Mouse (Mus musculus) midbrain, embryonic 12.5 days (tissue): ENCODE data around the gene Gm17677. TPM values are rescaled to one million over a fixed set of nuclear protein-coding genes. Genes with fewer than 3 reads are reported as not detected.

Experiments
- ATAC-seq: fragments of 200-750 bp; cut with Nextera tagmentation; 2 replicates; pipeline ENCODE4 v1.8.0; 2017; ENCODE audit warnings: low read depth, moderate TSS enrichment, moderate library complexity; ENCODE audit not compliant: low FRiP score
- H3K27ac ChIP-seq: fragments of 300-500 bp; sonication (generic); replicated peaks from 2 replicates; pipeline ENCODE4 v1.5.1; 2016; ENCODE audit warnings: mild to moderate bottlenecking
- H3K27me3 ChIP-seq: fragments of 300-500 bp; sonication (generic); 2 replicates; pipeline ENCODE4 v1.6.1; 2016; ENCODE audit warnings: mild to moderate bottlenecking
- H3K36me3 ChIP-seq: fragments of 300-500 bp; sonication (generic); 2 replicates; pipeline ENCODE4 v1.6.1; 2016
- H3K4me1 ChIP-seq: fragments of 300-500 bp; sonication (generic); 2 replicates; pipeline ENCODE4 v1.6.1; 2016
- H3K4me2 ChIP-seq: fragments of 300-500 bp; sonication (generic); replicated peaks from 2 replicates; pipeline ENCODE4 v1.6.1; 2016; ENCODE audit warnings: mild to moderate bottlenecking, moderate library complexity
- H3K4me3 ChIP-seq: fragments of 300-500 bp; sonication (generic); 2 replicates; pipeline ENCODE4 v1.5.1; 2016; ENCODE audit warnings: mild to moderate bottlenecking
- H3K9ac ChIP-seq: fragments of 300-500 bp; sonication (generic); replicated peaks from 2 replicates; pipeline ENCODE4 v1.6.1; 2016; ENCODE audit warnings: mild to moderate bottlenecking, moderate library complexity
- H3K9me3 ChIP-seq: fragments of 300-500 bp; sonication (generic); 2 replicates; pipeline ENCODE4 v1.6.1; 2016; ENCODE audit warnings: mild to moderate bottlenecking
- WGBS: fragments of 180-500 bp; shearing (Covaris S2); methylation state at CpG from one replicate; pipeline ENCODE4 v1.1.7; 2016; 5-methylcytosine and 5-hydroxymethylcytosine counted together
- polyA plus RNA-seq: library from polyadenylated mRNA; unstranded; fragments of >200 nt; fragmentation: Nextera tagmentation; extraction: Ambion mirVana; gene quantifications from 2 replicates; pipeline ENCODE4 v1.2.1, GENCODE M21; 2016

The Gm17677 gene
- polyA plus RNA-seq: not detected in 2 replicates

DNA sequence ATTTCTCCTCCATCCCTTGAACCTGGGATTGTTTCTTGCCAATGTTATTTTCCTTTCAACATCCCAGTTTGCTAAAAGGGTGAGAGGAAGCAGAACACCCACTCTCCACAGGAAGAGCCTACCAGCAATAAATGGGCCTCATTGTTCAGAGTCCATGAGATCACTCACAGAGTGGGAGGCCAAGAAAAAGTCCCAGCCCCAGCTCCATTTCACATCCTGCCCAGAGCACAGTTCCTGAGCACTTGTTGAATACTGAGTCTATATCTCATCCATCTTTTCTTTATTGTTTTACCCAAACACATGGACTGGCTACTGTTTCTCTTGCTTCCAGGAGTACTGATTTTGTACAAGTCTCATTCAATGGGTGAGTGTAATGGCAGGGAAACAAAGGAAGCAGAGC, at the start of gene Gm17677:
Gene Gm17677, plus strand, starts transcription at position 301 of the 400 bp plus-strand sequence.
- Histone ChIP-seq H3K4me2 (no peak within 1 kb of the TSS), H3K4me1 (no peaks in the 10 kb centered on the region), H3K36me3 (no peaks in the 10 kb centered on the region), H3K27ac (no peak within 1 kb of the TSS), H3K4me3 (no peak within 1 kb of the TSS), H3K9me3 (peaks cover 18% of the 10 kb centered on the region), H3K27me3 (no peaks in the 10 kb centered on the region), H3K9ac (no peak within 1 kb of the TSS)
- no peak for ATAC-seq

DNA sequence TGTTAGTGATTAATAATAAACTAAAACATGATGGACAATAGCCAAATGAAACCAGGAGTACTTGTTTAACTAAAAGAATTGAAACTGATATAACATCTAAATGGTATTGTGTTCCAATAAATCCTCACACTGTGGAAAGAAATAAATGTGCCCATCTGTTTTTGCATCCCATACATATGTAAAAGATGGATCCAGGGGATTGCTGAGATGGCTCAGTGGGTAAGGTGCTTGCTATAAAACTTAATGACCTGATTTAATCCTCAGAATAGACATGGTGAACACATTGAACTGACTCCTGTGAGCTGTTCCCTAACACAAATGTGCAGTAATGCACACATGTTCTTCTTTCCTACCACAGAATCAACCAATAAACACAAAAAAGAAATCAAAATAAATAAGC, 48.9 kb upstream of the Gm17677 start:
- H3K4me2 ChIP-seq: no peak overlapping the region
- no peak for ATAC-seq
- peaks cover 8% of the 10 kb centered on the region; the same call in 1 of the 2 replicates for H3K9me3 ChIP-seq
- H3K27ac ChIP-seq: no peak overlapping the region
- no peaks in the 10 kb centered on the region for H3K27me3 ChIP-seq
- H3K4me3 ChIP-seq: no peak overlapping the region
- H3K36me3 ChIP-seq: no peaks in the 10 kb centered on the region
- H3K9ac ChIP-seq: no peak overlapping the region
- no peaks in the 10 kb centered on the region for H3K4me1 ChIP-seq

DNA sequence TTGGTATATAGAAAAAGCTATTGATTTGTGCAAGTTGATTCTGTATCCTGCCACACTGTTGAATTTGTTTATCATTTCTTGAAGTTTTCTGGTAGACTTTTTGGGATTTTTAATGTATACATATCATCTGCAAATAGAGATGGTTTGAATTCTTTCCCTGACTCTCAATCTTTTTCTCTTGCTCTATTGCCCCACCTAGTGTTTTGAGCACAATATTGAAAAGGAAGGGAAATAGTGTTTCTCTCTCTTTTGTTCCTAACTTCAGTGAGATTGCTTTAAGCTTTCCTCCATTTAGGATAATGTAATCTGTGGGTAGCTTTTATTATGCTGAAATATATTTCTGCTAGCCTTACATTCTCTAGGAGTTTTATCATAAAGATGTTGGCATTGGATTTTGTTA, 33.6 kb upstream of the Gm17677 start:
- peaks cover 5% of the 10 kb centered on the region; the same call in 1 of the 2 replicates for H3K9me3 ChIP-seq
- H3K4me3 ChIP-seq: no peak overlapping the region
- no peak overlapping the region for H3K27ac ChIP-seq
- no peak for ATAC-seq
- H3K4me2 ChIP-seq: no peak overlapping the region
- H3K4me1 ChIP-seq: no peaks in the 10 kb centered on the region
- no peak overlapping the region for H3K9ac ChIP-seq
- H3K36me3 ChIP-seq: no peaks in the 10 kb centered on the region
- no peaks in the 10 kb centered on the region for H3K27me3 ChIP-seq

- H3K36me3 ChIP-seq: no peaks in the 10 kb centered on the region
- no peaks in the 10 kb centered on the region for H3K4me1 ChIP-seq
- peaks cover 7% of the 10 kb centered on the region; the same call in 1 of the 2 replicates for H3K9me3 ChIP-seq
- H3K27ac ChIP-seq: no peak overlapping the region
- no peak overlapping the region for H3K4me2 ChIP-seq
- H3K9ac ChIP-seq: no peak overlapping the region
- no peak for ATAC-seq
- no peaks in the 10 kb centered on the region for H3K27me3 ChIP-seq
- H3K4me3 ChIP-seq: no peak overlapping the region
Measured at GRCm38 (mm10) chr9:35756843-35757242, 16.0 kb downstream of the Gm17677 start.

GRCm38 (mm10) chr9:35778009-35778408, 37.2 kb downstream of the Gm17677 start, which contains the start of gene Gm17727:
TSS of gene Gm17727 (minus strand) at chr9:35778109.
- no peak within 1 kb of the TSS for H3K4me3 ChIP-seq
- peaks cover 17% of the 10 kb centered on the region; the same call in 1 of the 2 replicates for H3K9me3 ChIP-seq
- 64% methylated on average over 3 of the region's 3 CpGs for WGBS
- no peaks in the 10 kb centered on the region for H3K27me3 ChIP-seq
- no peak within 1 kb of the TSS for H3K9ac ChIP-seq
- no peak within 1 kb of the TSS for H3K27ac ChIP-seq
- H3K36me3 ChIP-seq: no peaks in the 10 kb centered on the region
- no peak within 1 kb of the TSS for H3K4me2 ChIP-seq
- no peak for ATAC-seq
- H3K4me1 ChIP-seq: no peaks in the 10 kb centered on the region

GRCm38 (mm10) chr9:35790001-35790400, 49.2 kb downstream of the Gm17677 start, which contains the start of the genes Gm27235 and D730048I06Rik:
TSS of gene Gm27235 (minus strand) at chr9:35790101.
TSS of gene D730048I06Rik (minus strand) at chr9:35790112.
- Histone ChIP-seq H3K27me3 (no peaks in the 10 kb centered on the region), H3K36me3 (no peaks in the 10 kb centered on the region), H3K4me1 (no peaks in the 10 kb centered on the region), H3K27ac (no peak within 1 kb of the TSS), H3K9me3 (peaks cover 16% of the 10 kb centered on the region; the same call in 1 of the 2 replicates), H3K9ac (no peak within 1 kb of the TSS), H3K4me2 (no peak within 1 kb of the TSS), H3K4me3 (no peak within 1 kb of the TSS)
- WGBS: 87% methylated on average over 3 of the region's 3 CpGs
- no peak for ATAC-seq

Other genes with a start within 250 kb of the Gm17677 start
- not detected in 2 replicates for gene Gm1113, start 222.8 kb upstream of the Gm17677 start, polyA plus RNA-seq
- 10.6 and 11.0 TPM in 2 replicates for gene Ddx25, start 182.5 kb upstream of the Gm17677 start, polyA plus RNA-seq
- gene Pus3, start 182.5 kb upstream of the Gm17677 start, polyA plus RNA-seq: 17.0 and 17.1 TPM in 2 replicates
- gene Pate2, start 170.8 kb upstream of the Gm17677 start, polyA plus RNA-seq: 1.7 and 2.4 TPM in 2 replicates
- gene Hyls1, start 170.7 kb upstream of the Gm17677 start, polyA plus RNA-seq: 26.8 and 27.7 TPM in 2 replicates
- gene Pate4, start 129.1 kb upstream of the Gm17677 start, polyA plus RNA-seq: not detected in 2 replicates
- not detected in 2 replicates for gene Pate3, start 92.8 kb upstream of the Gm17677 start, polyA plus RNA-seq
- gene Pate1, start 53.7 kb upstream of the Gm17677 start, polyA plus RNA-seq: not detected in 2 replicates
- not detected in 2 replicates for gene Gm17727, start 37.1 kb downstream of the Gm17677 start, polyA plus RNA-seq
- gene Gm27235, start 49.1 kb downstream of the Gm17677 start, polyA plus RNA-seq: not detected in 2 replicates
- not detected in 2 replicates for gene D730048I06Rik, start 49.1 kb downstream of the Gm17677 start, polyA plus RNA-seq
- not detected in 2 replicates for gene 9230110F15Rik, start 103.1 kb downstream of the Gm17677 start, polyA plus RNA-seq
- gene 9230113P08Rik, start 167.4 kb downstream of the Gm17677 start, polyA plus RNA-seq: not detected in 2 replicates